Mouse (Mus musculus): Measurements from ENCODE around the gene Fam222b. TPM values are rescaled to one million over a fixed set of nuclear protein-coding genes. Genes with fewer than 3 reads are reported as not detected.
A peak's percentile ranks its signal among the peaks of the same experiment; 100 is the strongest.

The Fam222b gene
- polyA plus RNA-seq, 1 experiment from 2014 or later, result 13.3 TPM

GRCm38 (mm10) chr11:78167257-78167959, 72.9 kb downstream of the Fam222b start:
- Histone ChIP-seq H3K9me3 (replicated peaks; ENCODE audit: low read length) (no peaks in the 10 kb centered on the region), H3K4me1 (replicated peaks; ENCODE audit: insufficient read depth, low read length) (peaks cover 21% of the 10 kb centered on the region), H3K27me3 (ENCODE audit: insufficient read depth, low read length) (no peaks in the 10 kb centered on the region), H3K36me3 (ENCODE audit: insufficient read depth, low read length) (peaks cover 3% of the 10 kb centered on the region; the same call in 1 of the 2 replicates), H3K27ac (no peak overlapping the region), H3K9ac (ENCODE audit: low read depth, low read length) (no peak overlapping the region), H3K4me2 (ENCODE audit: low read length) (no peak overlapping the region), H3K4me3 (replicated peaks; ENCODE audit: low read depth, low read length) (no peak overlapping the region)
- ATAC-seq (replicated peaks; ENCODE audit: low FRiP score, low read depth) (no peak), DNase-seq (ENCODE audit: low spot score) (no peak)
- no peak for TF ChIP-seq CTCF (IDR thresholded peaks at IDR 0.05; ENCODE audit: low read depth)
- 93% methylated on average over 14 of the region's 14 CpGs for WGBS

- H3K4me1 ChIP-seq (replicated peaks; ENCODE audit: insufficient read depth, low read length), result peaks cover 9% of the 10 kb centered on the region
- H3K9ac ChIP-seq (ENCODE audit: low read depth, low read length), result no peak overlapping the region
- no peaks in the 10 kb centered on the region for H3K27me3 ChIP-seq (ENCODE audit: insufficient read depth, low read length)
- no peak for TF ChIP-seq CTCF (IDR thresholded peaks at IDR 0.05; ENCODE audit: low read depth)
- peaks cover 5% of the 10 kb centered on the region; the same call in 1 of the 2 replicates for H3K36me3 ChIP-seq (ENCODE audit: insufficient read depth, low read length)
- ATAC-seq (replicated peaks; ENCODE audit: low FRiP score, low read depth), result no peak
- no peak overlapping the region for H3K27ac ChIP-seq
- H3K4me3 ChIP-seq (replicated peaks; ENCODE audit: low read depth, low read length), result no peak overlapping the region
- no peaks in the 10 kb centered on the region for H3K9me3 ChIP-seq (replicated peaks; ENCODE audit: low read length)
- WGBS, result 58% methylated on average over 19 of the region's 19 CpGs
- no peak for DNase-seq (ENCODE audit: low spot score)
- peak overlapping the region; percentile 9; the same call in 1 of the 2 replicates for H3K4me2 ChIP-seq (ENCODE audit: low read length)
These were observed 74.3 kb downstream of the Fam222b start for GRCm38 (mm10) chr11:78168541-78169468.

GRCm38 (mm10) chr11:78170306-78170705, 75.8 kb downstream of the Fam222b start:
- DNase-seq (ENCODE audit: low spot score) (no peak), ATAC-seq (replicated peaks; ENCODE audit: low FRiP score, low read depth) (no peak; the same call in 1 of the 2 replicates)
- Histone ChIP-seq H3K4me3 (replicated peaks; ENCODE audit: low read depth, low read length) (no peak overlapping the region), H3K27me3 (ENCODE audit: insufficient read depth, low read length) (no peaks in the 10 kb centered on the region), H3K9me3 (replicated peaks; ENCODE audit: low read length) (no peaks in the 10 kb centered on the region), H3K36me3 (ENCODE audit: insufficient read depth, low read length) (peaks cover 5% of the 10 kb centered on the region; the same call in 1 of the 2 replicates), H3K4me2 (ENCODE audit: low read length) (no peak overlapping the region), H3K27ac (no peak overlapping the region), H3K9ac (ENCODE audit: low read depth, low read length) (0 out of 2 replicates have a peak overlapping the region, but pooled peaks have one; percentile 8), H3K4me1 (replicated peaks; ENCODE audit: insufficient read depth, low read length) (peaks cover 13% of the 10 kb centered on the region)
- TF ChIP-seq CTCF (IDR thresholded peaks at IDR 0.05; ENCODE audit: low read depth), result no peak
- WGBS, result 72% methylated on average over 15 of the region's 15 CpGs

- Histone ChIP-seq H3K27me3 (ENCODE audit: insufficient read depth, low read length) (no peaks in the 10 kb centered on the region), H3K9ac (ENCODE audit: low read depth, low read length) (no peak overlapping the region), H3K9me3 (replicated peaks; ENCODE audit: low read length) (no peaks in the 10 kb centered on the region), H3K36me3 (ENCODE audit: insufficient read depth, low read length) (peaks cover 5% of the 10 kb centered on the region; the same call in 1 of the 2 replicates), H3K4me3 (replicated peaks; ENCODE audit: low read depth, low read length) (no peak overlapping the region), H3K4me2 (ENCODE audit: low read length) (no peak overlapping the region), H3K4me1 (replicated peaks; ENCODE audit: insufficient read depth, low read length) (peaks cover 5% of the 10 kb centered on the region), H3K27ac (no peak overlapping the region)
- 79% methylated on average over 4 of the region's 4 CpGs for WGBS
- peak; percentile 49; the same call in 1 of the 2 replicates for TF ChIP-seq CTCF (IDR thresholded peaks at IDR 0.05; ENCODE audit: low read depth)
- DNase-seq (ENCODE audit: low spot score) (no peak), ATAC-seq (replicated peaks; ENCODE audit: low FRiP score, low read depth) (no peak)
These were observed 76.9 kb downstream of the Fam222b start for GRCm38 (mm10) chr11:78171328-78171727.

GRCm38 (mm10) chr11:78172034-78172747, 77.7 kb downstream of the Fam222b start:
- H3K9me3 ChIP-seq (replicated peaks; ENCODE audit: low read length), result no peaks in the 10 kb centered on the region
- no peaks in the 10 kb centered on the region for H3K27me3 ChIP-seq (ENCODE audit: insufficient read depth, low read length)
- no peak overlapping the region for H3K27ac ChIP-seq
- no peak overlapping the region for H3K4me2 ChIP-seq (ENCODE audit: low read length)
- no peak overlapping the region for H3K9ac ChIP-seq (ENCODE audit: low read depth, low read length)
- no peak for DNase-seq (ENCODE audit: low spot score)
- H3K4me1 ChIP-seq (replicated peaks; ENCODE audit: insufficient read depth, low read length), result peaks cover 6% of the 10 kb centered on the region; the same call in 1 of the 2 replicates
- no peak for ATAC-seq (replicated peaks; ENCODE audit: low FRiP score, low read depth)
- peak; percentile 61 for TF ChIP-seq CTCF (IDR thresholded peaks at IDR 0.05; ENCODE audit: low read depth)
- no peak overlapping the region for H3K4me3 ChIP-seq (replicated peaks; ENCODE audit: low read depth, low read length)
- 86% methylated on average over 16 of the region's 16 CpGs for WGBS
- H3K36me3 ChIP-seq (ENCODE audit: insufficient read depth, low read length), result peaks cover 5% of the 10 kb centered on the region; the same call in 1 of the 2 replicates

Data from kidney, postnatal 0 days (tissue).